Mouse (Mus musculus) heart, embryonic 14.5 days (tissue): ENCODE results near the gene Anxa2. TPM values are rescaled to one million over a fixed set of nuclear protein-coding genes. Genes with fewer than 3 reads are reported as not detected.
A peak's percentile ranks its signal among the peaks of the same experiment; 100 is the strongest.

Experiments used
- ATAC-seq: fragments of 200-750 bp; cut with Nextera tagmentation; 2 replicates; pipeline ENCODE4 v1.8.0; 2017; ENCODE audit warnings: low read depth, moderate TSS enrichment; ENCODE audit not compliant: insufficient number of reproducible peaks, insufficient read depth, low FRiP score
- H3K27ac ChIP-seq, 2 experiments: fragments of 200-500 bp in 1 of 2; fragments of 300-500 bp in 1 of 2; sonication (generic) in 1 of 2; replicated peaks in 1 of 2; 2 replicates each; pipeline ENCODE4 v1.5.1; 2012 to 2014; ENCODE audit warnings: low read depth in 2 of 2, low read length in 2 of 2, control low read depth in 1 of 2, mild to moderate bottlenecking in 1 of 2, mixed read lengths in 1 of 2; ENCODE audit not compliant: control insufficient read depth in 1 of 2, insufficient read depth in 1 of 2
- H3K27me3 ChIP-seq: fragments of 300-500 bp; sonication (generic); 2 replicates; pipeline ENCODE4 v1.6.1; 2014; ENCODE audit warnings: mild to moderate bottlenecking, low read length, control low read depth; ENCODE audit not compliant: control insufficient read depth, insufficient read depth
- H3K36me3 ChIP-seq: fragments of 300-500 bp; sonication (generic); 2 replicates; pipeline ENCODE4 v1.6.1; 2014; ENCODE audit warnings: mild to moderate bottlenecking, control low read depth, low read length, mixed read lengths; ENCODE audit not compliant: control insufficient read depth, insufficient read depth
- H3K4me1 ChIP-seq, 2 experiments: fragments of 200-500 bp in 1 of 2; fragments of 300-500 bp in 1 of 2; sonication (generic) in 1 of 2; 2 replicates each; pipeline ENCODE4 v1.6.1; 2012 to 2014; ENCODE audit warnings: low read length in 2 of 2, control low read depth in 1 of 2, mixed read lengths in 1 of 2; ENCODE audit not compliant: control insufficient read depth in 2 of 2, insufficient read depth in 2 of 2
- H3K4me2 ChIP-seq: fragments of 300-500 bp; sonication (generic); 2 replicates; pipeline ENCODE4 v1.6.1; 2014; ENCODE audit warnings: mild to moderate bottlenecking, low read length
- H3K4me3 ChIP-seq, 2 experiments: fragments of 200-500 bp in 1 of 2; fragments of 300-500 bp in 1 of 2; sonication (generic) in 1 of 2; 2 replicates each; pipeline ENCODE4 v1.5.1; 2012 to 2014; ENCODE audit warnings: low read length in 2 of 2, mild to moderate bottlenecking in 2 of 2, control low read depth in 1 of 2, low read depth in 1 of 2, moderate library complexity in 1 of 2; ENCODE audit not compliant: control insufficient read depth in 1 of 2, insufficient read depth in 1 of 2
- H3K9ac ChIP-seq: fragments of 300-500 bp; sonication (generic); 2 replicates; pipeline ENCODE4 v1.6.1; 2014; ENCODE audit warnings: mild to moderate bottlenecking, low read length
- H3K9me3 ChIP-seq: fragments of 300-500 bp; sonication (generic); 2 replicates; pipeline ENCODE4 v1.6.1; 2016; ENCODE audit warnings: low read length, control low read depth; ENCODE audit not compliant: control insufficient read depth
- WGBS: fragments of 180-500 bp; shearing (Covaris S2); extraction: QIAGEN DNeasy Blood & Tissue Kit; methylation state at CpG from one replicate; pipeline ENCODE4 v1.1.7; 2014; 5-methylcytosine and 5-hydroxymethylcytosine counted together
- polyA plus RNA-seq: library from polyadenylated mRNA; unstranded; fragments of >200 nt; fragmentation: Nextera tagmentation; extraction: Ambion mirVana; gene quantifications from 2 replicates; pipeline ENCODE4 v1.2.1, GENCODE M21; 2014

Gene Anxa2
- polyA plus RNA-seq, 1 experiment from 2014 or later = 550 TPM

- H3K9ac ChIP-seq = peak overlapping the region; percentile 95
- WGBS = 41% methylated on average over 4 of the region's 4 CpGs
- no peaks in the 10 kb centered on the region for H3K9me3 ChIP-seq
- H3K4me2 ChIP-seq = peak overlapping the region; percentile 74
- H3K36me3 ChIP-seq = peaks cover 9% of the 10 kb centered on the region
- peak overlapping the region; percentile 79 to 87; a peak in 3 of 4 replicates for H3K4me3 ChIP-seq
- peaks cover 35 to 56% of the 10 kb centered on the region in 2 experiments for H3K4me1 ChIP-seq
- no peaks in the 10 kb centered on the region for H3K27me3 ChIP-seq
- ATAC-seq = no peak
- H3K27ac ChIP-seq = peak overlapping the region; percentile 94 to 96
Measured at GRCm38 (mm10) chr9:69454691-69455090, 1.3 kb downstream of the Anxa2 start.

- Histone ChIP-seq H3K36me3 (peaks cover 16% of the 10 kb centered on the region), H3K27ac (peak overlapping the region; percentile 40 to 81), H3K27me3 (no peaks in the 10 kb centered on the region), H3K9me3 (no peaks in the 10 kb centered on the region), H3K4me3 (peak overlapping the region; percentile 8 to 87; a peak in 3 of 4 replicates), H3K4me1 (peaks cover 36 to 62% of the 10 kb centered on the region in 2 experiments), H3K4me2 (peak overlapping the region; percentile 74), H3K9ac (peak overlapping the region; percentile 95)
- no peak for ATAC-seq
- WGBS = 44% methylated on average over 4 of the region's 4 CpGs
Measured at GRCm38 (mm10) chr9:69455391-69455790, 2.0 kb downstream of the Anxa2 start.

DNA sequence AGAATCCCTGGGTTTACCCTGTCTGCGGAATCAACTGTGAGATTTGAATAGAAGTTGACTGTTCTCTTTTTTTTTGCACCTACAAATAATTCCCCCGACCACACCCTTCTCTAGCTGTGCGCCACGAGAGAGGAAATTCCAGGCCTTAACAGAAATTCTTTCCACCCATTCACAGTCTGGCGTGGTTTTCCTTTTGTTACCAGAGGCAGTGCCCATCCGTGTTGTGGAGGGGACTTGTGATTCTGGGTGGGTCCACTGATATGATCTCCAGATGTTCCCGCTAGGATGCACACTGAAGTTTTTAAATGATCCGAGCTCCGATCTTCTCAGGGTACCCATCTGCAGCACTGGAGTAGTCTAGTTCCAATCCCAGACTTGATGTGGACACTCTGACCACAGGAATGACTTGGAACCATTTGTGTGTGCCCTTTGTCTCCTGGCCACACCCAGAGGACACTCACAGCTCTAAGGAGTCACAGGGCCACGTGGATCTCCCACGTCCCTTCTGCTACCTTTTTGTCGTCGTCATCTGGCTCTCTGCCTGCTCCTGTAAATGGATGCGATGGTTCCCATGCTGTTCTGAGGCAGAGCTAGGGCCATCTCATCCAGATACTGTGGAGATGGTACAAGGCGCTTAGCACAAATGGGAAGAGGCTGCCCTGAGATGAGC, 3.1 kb downstream of the Anxa2 start:
- Histone ChIP-seq H3K9me3 (no peaks in the 10 kb centered on the region), H3K4me3 (no peak overlapping the region), H3K9ac (0 out of 2 replicates have a peak overlapping the region, but pooled peaks have one; percentile 95), H3K27me3 (no peaks in the 10 kb centered on the region), H3K27ac (peak overlapping the region; percentile 40 to 87; a peak in 3 of 4 replicates), H3K4me2 (peak overlapping the region; percentile 74), H3K36me3 (peaks cover 25% of the 10 kb centered on the region), H3K4me1 (peaks cover 36 to 64% of the 10 kb centered on the region in 2 experiments)
- WGBS = 64% methylated on average over 15 of the region's 15 CpGs
- no peak for ATAC-seq

DNA sequence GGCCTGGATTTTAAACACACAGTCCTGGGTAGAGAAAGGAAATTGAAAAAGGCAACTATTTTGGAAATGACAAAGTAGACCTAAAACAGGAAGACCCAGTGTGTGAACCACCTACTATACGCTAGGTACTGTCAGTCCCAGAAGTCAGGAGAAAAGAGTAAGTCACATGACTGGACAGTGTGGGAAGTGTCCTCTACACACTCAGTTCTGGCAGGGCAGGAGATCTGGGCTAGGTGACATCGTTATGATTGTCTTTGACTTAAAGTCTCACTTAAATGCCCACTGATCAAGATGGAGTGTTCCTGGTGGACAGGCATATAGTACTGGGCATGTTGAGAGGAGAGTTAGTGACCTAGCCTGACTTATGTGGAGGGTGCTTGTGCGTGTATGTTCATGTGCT, 3.7 kb downstream of the Anxa2 start:
- Histone ChIP-seq H3K4me3 (no peak overlapping the region), H3K36me3 (peaks cover 31% of the 10 kb centered on the region), H3K9ac (peak overlapping the region; percentile 32; the same call in 1 of the 2 replicates), H3K27ac (peak overlapping the region; percentile 85 to 87), H3K27me3 (no peaks in the 10 kb centered on the region), H3K9me3 (no peaks in the 10 kb centered on the region), H3K4me1 (peaks cover 36 to 64% of the 10 kb centered on the region in 2 experiments), H3K4me2 (peak overlapping the region; percentile 74)
- 84% methylated on average over 3 of the region's 3 CpGs for WGBS
- no peak for ATAC-seq

DNA sequence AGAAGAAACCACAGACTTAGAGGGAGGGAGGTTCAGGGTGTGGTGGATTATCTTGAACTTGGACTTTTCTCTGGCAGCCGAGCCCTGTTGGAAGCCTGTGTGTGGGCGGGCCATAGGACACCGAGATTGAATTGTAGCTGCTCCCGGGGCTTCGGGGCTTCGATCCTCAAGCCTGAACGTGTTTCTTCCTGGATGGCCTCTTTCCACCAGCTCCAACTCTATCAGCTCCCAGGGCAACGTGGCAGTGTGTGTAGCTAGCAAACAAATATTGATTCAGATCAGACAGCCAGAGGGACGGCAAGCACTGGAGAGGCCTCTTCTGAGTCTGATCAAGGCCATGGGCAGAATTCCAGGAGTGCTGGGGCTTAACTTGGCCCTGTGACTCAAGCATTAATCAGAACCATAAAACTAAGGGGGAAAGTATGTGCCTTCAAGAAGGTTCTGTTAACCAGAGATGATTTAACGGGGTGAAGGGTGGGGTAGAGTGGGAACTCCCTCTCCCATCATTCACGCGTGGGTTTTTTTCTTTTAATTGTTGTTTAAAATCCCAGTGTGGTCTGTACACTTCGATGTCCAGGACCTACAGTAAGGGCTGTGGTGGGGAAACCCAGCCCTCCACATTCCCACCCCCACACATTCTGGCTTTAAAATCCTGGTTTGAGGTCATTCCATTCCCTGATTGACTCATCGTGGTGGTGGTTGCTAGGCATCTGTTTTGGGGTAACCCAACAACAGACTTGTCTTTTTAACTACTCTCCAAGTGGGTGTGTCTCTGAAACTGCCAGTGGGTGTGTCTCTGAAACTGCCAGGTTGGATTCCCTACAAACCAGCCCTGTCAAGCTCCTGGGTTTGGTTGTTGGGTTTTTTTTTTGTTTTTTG, 4.6 kb downstream of the Anxa2 start:
- no peaks in the 10 kb centered on the region for H3K27me3 ChIP-seq
- WGBS = 22% methylated on average over 14 of the region's 14 CpGs
- peaks cover 38% of the 10 kb centered on the region for H3K36me3 ChIP-seq
- H3K27ac ChIP-seq = peak overlapping the region; percentile 85 to 87
- no peak for ATAC-seq
- peaks cover 35 to 64% of the 10 kb centered on the region in 2 experiments for H3K4me1 ChIP-seq
- peak overlapping the region; percentile 32 for H3K9ac ChIP-seq
- no peak overlapping the region for H3K4me3 ChIP-seq
- H3K9me3 ChIP-seq = no peaks in the 10 kb centered on the region
- peak overlapping the region; percentile 74 for H3K4me2 ChIP-seq

DNA sequence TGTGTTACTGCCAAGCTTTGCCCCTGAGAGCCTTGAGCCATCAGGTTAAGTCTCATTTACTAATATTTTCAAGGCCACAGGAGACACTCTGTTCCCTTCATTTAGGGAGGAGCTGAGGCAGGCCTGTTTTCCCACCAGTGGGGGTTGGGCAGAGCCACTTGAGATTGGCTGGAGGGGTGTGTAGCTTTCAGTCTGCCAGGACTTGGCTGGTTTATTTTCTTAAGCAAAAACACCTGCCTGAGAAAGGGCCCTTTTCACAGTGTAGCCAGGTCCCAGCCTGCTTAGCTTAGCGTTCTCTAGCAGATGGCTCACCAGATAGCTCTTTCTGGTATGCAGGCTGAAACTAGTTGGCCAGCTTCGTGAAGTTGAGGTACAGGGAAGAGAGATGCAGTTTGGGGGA, 5.6 kb downstream of the Anxa2 start:
- H3K36me3 ChIP-seq = peaks cover 38% of the 10 kb centered on the region
- H3K27ac ChIP-seq = peak overlapping the region; percentile 50 to 87; a peak in 3 of 4 replicates
- H3K9me3 ChIP-seq = no peaks in the 10 kb centered on the region
- peak overlapping the region; percentile 74 for H3K4me2 ChIP-seq
- 14% methylated on average over 2 of the region's 2 CpGs for WGBS
- H3K27me3 ChIP-seq = no peaks in the 10 kb centered on the region
- no peak overlapping the region for H3K4me3 ChIP-seq
- peaks cover 32 to 61% of the 10 kb centered on the region in 2 experiments for H3K4me1 ChIP-seq
- no peak for ATAC-seq
- 0 out of 2 replicates have a peak overlapping the region, but pooled peaks have one; percentile 2 for H3K9ac ChIP-seq

DNA sequence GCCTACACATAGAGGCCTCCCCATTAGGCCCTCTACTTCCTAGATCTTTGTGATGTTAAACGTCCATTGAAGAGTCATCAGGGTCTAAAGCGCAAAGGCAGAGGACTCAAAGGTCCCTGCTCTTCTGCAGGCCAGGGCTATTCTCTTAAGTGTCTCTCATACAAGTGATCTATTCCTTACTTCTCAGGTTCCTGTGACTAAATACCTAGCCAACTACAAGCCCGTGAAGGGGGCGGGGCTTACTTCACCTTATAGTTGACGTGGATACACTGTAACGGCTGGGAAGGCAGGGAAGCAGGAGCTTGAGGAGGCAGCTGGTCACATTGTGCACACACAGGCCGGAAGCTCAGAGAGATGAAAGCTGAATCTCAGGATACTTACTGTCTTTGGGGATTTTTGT, 6.5 kb downstream of the Anxa2 start:
- H3K4me3 ChIP-seq = no peak overlapping the region
- ATAC-seq = no peak
- no peaks in the 10 kb centered on the region for H3K27me3 ChIP-seq
- H3K9me3 ChIP-seq = no peaks in the 10 kb centered on the region
- WGBS = 83% methylated on average over 7 of the region's 7 CpGs
- no peak overlapping the region for H3K9ac ChIP-seq
- H3K27ac ChIP-seq = no peak overlapping the region
- H3K36me3 ChIP-seq = peaks cover 46% of the 10 kb centered on the region
- H3K4me1 ChIP-seq = peaks cover 32 to 59% of the 10 kb centered on the region in 2 experiments
- H3K4me2 ChIP-seq = no peak overlapping the region
